ENCODE assay signal across 12 mouse cellular contexts in the genomic region with DNA sequence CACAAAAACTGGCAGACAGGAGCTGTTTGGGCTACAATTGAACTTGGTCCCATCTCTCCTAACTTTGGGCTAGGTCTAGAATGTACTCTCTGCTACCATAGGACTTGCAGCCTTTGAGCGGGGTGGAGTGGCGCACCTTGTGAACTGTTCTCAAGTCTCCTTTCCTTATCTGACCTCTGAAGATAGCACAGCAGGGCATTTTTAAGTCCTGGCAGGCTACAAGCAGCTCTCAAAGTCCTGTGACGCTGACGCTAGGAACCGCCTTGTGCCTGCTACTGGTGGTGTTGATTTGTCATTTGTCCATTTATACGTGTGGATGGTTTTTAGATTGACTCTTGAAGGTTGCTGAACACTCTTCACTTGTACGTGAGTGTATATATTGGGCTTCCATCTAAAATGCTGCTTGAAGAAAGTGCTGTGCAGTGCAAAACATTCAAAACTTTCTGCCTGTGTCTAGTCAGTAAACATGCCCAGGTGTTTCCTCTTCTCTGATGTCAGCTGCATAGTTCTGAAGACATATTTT. TPM values are rescaled to one million over a fixed set of nuclear protein-coding genes. Genes with fewer than 3 reads are reported as not detected.
DNase-seq lines count a peak whose midpoint lies in the region; ATAC-seq and TF ChIP-seq lines count a peak whose summit lies in the region.
"Had no signal": no experiment of that assay in that cellular context is flagged by ENCODE, and none has a peak within 500 bp of the region (broad histone marks: within the 10 kb centered on the region; RNA-seq: fewer than 3 reads in every experiment).

No protein-coding gene starts in this region.

- H3K27me3 ChIP-seq in heart, embryonic 16.5 days (ENCODE audit: control insufficient read depth, insufficient read depth, low read length): no peaks in the 10 kb centered on the region
- H3K27me3 ChIP-seq in heart, embryonic 11.5 days (ENCODE audit: control insufficient read depth, insufficient read depth, low read length): no peaks in the 10 kb centered on the region
- no peaks in the 10 kb centered on the region for H3K27me3 ChIP-seq in kidney, postnatal 0 days (ENCODE audit: insufficient read depth, low read length)
- H3K27me3 ChIP-seq in stomach, embryonic 14.5 days (ENCODE audit: control insufficient read depth, insufficient read depth, low read length): no peaks in the 10 kb centered on the region
- no peaks in the 10 kb centered on the region for H3K27me3 ChIP-seq in cerebellum, adult 2 months (ENCODE audit: control insufficient read depth, insufficient read depth, low read length)
- no peaks in the 10 kb centered on the region for H3K27me3 ChIP-seq in midbrain, embryonic 13.5 days
- H3K27me3 ChIP-seq: limb, embryonic 13.5 days had no signal

- H3K36me3 ChIP-seq in heart, embryonic 16.5 days (ENCODE audit: control insufficient read depth, insufficient read depth): peaks cover 11% of the 10 kb centered on the region
- H3K36me3 ChIP-seq in heart, embryonic 11.5 days (ENCODE audit: control insufficient read depth, insufficient read depth, low read length): peaks cover 17% of the 10 kb centered on the region
- H3K36me3 ChIP-seq in kidney, postnatal 0 days (ENCODE audit: insufficient read depth, low read length): peaks cover 12% of the 10 kb centered on the region; the same call in 1 of the 2 replicates
- peaks cover 8% of the 10 kb centered on the region; the same call in 1 of the 2 replicates for H3K36me3 ChIP-seq in stomach, embryonic 14.5 days (ENCODE audit: control insufficient read depth, insufficient read depth, low read length)
- H3K36me3 ChIP-seq in midbrain, embryonic 13.5 days: peaks cover 49% of the 10 kb centered on the region

- peaks cover 23% of the 10 kb centered on the region for H3K4me1 ChIP-seq in heart, embryonic 16.5 days (ENCODE audit: control insufficient read depth, insufficient read depth, low read length)
- H3K4me1 ChIP-seq in heart, embryonic 11.5 days (ENCODE audit: control insufficient read depth, insufficient read depth, low read length): peaks cover 17% of the 10 kb centered on the region
- no peaks in the 10 kb centered on the region for H3K4me1 ChIP-seq in kidney, postnatal 0 days (replicated peaks; ENCODE audit: insufficient read depth, low read length)
- H3K4me1 ChIP-seq in stomach, embryonic 14.5 days (ENCODE audit: control insufficient read depth, insufficient read depth, low read length): peaks cover 6% of the 10 kb centered on the region; the same call in 1 of the 2 replicates
- H3K4me1 ChIP-seq in cerebellum, adult 2 months (ENCODE audit: control insufficient read depth, insufficient read depth, low read length): 0 out of 2 replicates have a peak, but pooled peaks cover 3% of the 10 kb centered on the region
- no peaks in the 10 kb centered on the region for H3K4me1 ChIP-seq in midbrain, embryonic 13.5 days (replicated peaks)
- H3K4me1 ChIP-seq: limb, embryonic 13.5 days had no signal

- H3K9ac ChIP-seq in heart, embryonic 16.5 days (ENCODE audit: low read length): peak overlapping the region; percentile 28; the same call in 1 of the 2 replicates
- no peak overlapping the region for H3K9ac ChIP-seq in heart, embryonic 11.5 days (ENCODE audit: low read depth, low read length)
- H3K9ac ChIP-seq in kidney, postnatal 0 days (ENCODE audit: low read depth, low read length): 0 out of 2 replicates have a peak overlapping the region, but pooled peaks have one; percentile 8
- H3K9ac ChIP-seq in stomach, embryonic 14.5 days (replicated peaks; ENCODE audit: low read depth, low read length): no peak overlapping the region
- no peak overlapping the region for H3K9ac ChIP-seq in midbrain, embryonic 13.5 days (replicated peaks)
- H3K9ac ChIP-seq: limb, embryonic 13.5 days had no signal

- DNase-seq in R1 (ENCODE audit: low read depth, low spot score): peak; percentile 30
- peak; percentile 34 for DNase-seq in kidney, postnatal 0 days (ENCODE audit: low spot score)
- no peak for DNase-seq in cerebellum, adult 2 months
- no peak for DNase-seq in cerebellum, postnatal 25 days
- DNase-seq: adrenal gland, postnatal 25 days had no signal

- ATAC-seq in heart, embryonic 16.5 days (replicated peaks; ENCODE audit: extremely low read depth, insufficient read depth, low FRiP score): peak; percentile 29; the same call in 1 of the 2 replicates
- ATAC-seq in heart, embryonic 11.5 days (replicated peaks; ENCODE audit: insufficient number of reproducible peaks, low FRiP score, low TSS enrichment): no peak
- ATAC-seq in kidney, postnatal 0 days (replicated peaks; ENCODE audit: low FRiP score, low read depth): no peak
- ATAC-seq in stomach, embryonic 14.5 days (ENCODE audit: insufficient number of reproducible peaks, insufficient read depth, low FRiP score, low read depth): no peak
- no peak for ATAC-seq in midbrain, embryonic 13.5 days

- peak overlapping the region; percentile 81 for H3K27ac ChIP-seq in heart, embryonic 16.5 days (ENCODE audit: low read length)
- H3K27ac ChIP-seq in heart, embryonic 11.5 days (ENCODE audit: low read depth, low read length): no peak overlapping the region
- peak overlapping the region; percentile 64 for H3K27ac ChIP-seq in kidney, postnatal 0 days
- 0 out of 2 replicates have a peak overlapping the region, but pooled peaks have one; percentile 3 for H3K27ac ChIP-seq in stomach, embryonic 14.5 days (ENCODE audit: low read length)
- H3K27ac ChIP-seq in cerebellum, adult 2 months (ENCODE audit: insufficient read depth, low read length): no peak overlapping the region
- no peak overlapping the region for H3K27ac ChIP-seq in midbrain, embryonic 13.5 days
- H3K27ac ChIP-seq: limb, embryonic 13.5 days had no signal

- no peak for TF ChIP-seq POLR2A in cerebellum, adult 2 months (IDR thresholded peaks at IDR 0.05; ENCODE audit: borderline replicate concordance, insufficient read depth, low read length)

- no peaks in the 10 kb centered on the region for H3K9me3 ChIP-seq in heart, embryonic 16.5 days (replicated peaks; ENCODE audit: control insufficient read depth, low read length)
- H3K9me3 ChIP-seq in heart, embryonic 11.5 days (replicated peaks; ENCODE audit: control insufficient read depth, low read length): no peaks in the 10 kb centered on the region
- no peaks in the 10 kb centered on the region for H3K9me3 ChIP-seq in kidney, postnatal 0 days (replicated peaks; ENCODE audit: low read length)
- no peaks in the 10 kb centered on the region for H3K9me3 ChIP-seq in stomach, embryonic 14.5 days (ENCODE audit: control insufficient read depth, low read depth, low read length)
- H3K9me3 ChIP-seq in midbrain, embryonic 13.5 days: no peaks in the 10 kb centered on the region
- H3K9me3 ChIP-seq: G1E; limb, embryonic 13.5 days had no signal

- WGBS in heart, embryonic 16.5 days: 38% methylated on average over 7 of the region's 7 CpGs
- 42% methylated on average over 7 of the region's 7 CpGs for WGBS in heart, embryonic 11.5 days (ENCODE audit: insufficient replicate concordance)
- 84% methylated on average over 7 of the region's 7 CpGs for WGBS in kidney, postnatal 0 days
- 78% methylated on average over 7 of the region's 7 CpGs for WGBS in stomach, embryonic 14.5 days
- 78% methylated on average over 7 of the region's 7 CpGs for WGBS in cerebellum, adult 2 months
- 91% methylated on average over 7 of the region's 7 CpGs for WGBS in midbrain, embryonic 13.5 days

- H3K4me3 ChIP-seq in heart, embryonic 16.5 days (ENCODE audit: low read length): no peak overlapping the region
- no peak overlapping the region for H3K4me3 ChIP-seq in heart, embryonic 11.5 days (ENCODE audit: low read depth, low read length)
- no peak overlapping the region for H3K4me3 ChIP-seq in kidney, postnatal 0 days (replicated peaks; ENCODE audit: low read depth, low read length)
- no peak overlapping the region for H3K4me3 ChIP-seq in stomach, embryonic 14.5 days (ENCODE audit: low read depth, low read length)
- no peak overlapping the region for H3K4me3 ChIP-seq in cerebellum, adult 2 months (replicated peaks; ENCODE audit: insufficient read depth, low read depth, low read length)
- no peak overlapping the region for H3K4me3 ChIP-seq in midbrain, embryonic 13.5 days (replicated peaks)
- H3K4me3 ChIP-seq: limb, embryonic 13.5 days had no signal

- H3K4me2 ChIP-seq in heart, embryonic 16.5 days (ENCODE audit: low read depth, low read length): no peak overlapping the region
- no peak overlapping the region for H3K4me2 ChIP-seq in heart, embryonic 11.5 days
- no peak overlapping the region for H3K4me2 ChIP-seq in kidney, postnatal 0 days (ENCODE audit: low read length)
- H3K4me2 ChIP-seq in stomach, embryonic 14.5 days (replicated peaks; ENCODE audit: low read depth, low read length): no peak overlapping the region
- H3K4me2 ChIP-seq in midbrain, embryonic 13.5 days (replicated peaks): no peak overlapping the region
- H3K4me2 ChIP-seq: limb, embryonic 13.5 days; midbrain, embryonic 11.5 days had no signal

- TF ChIP-seq CTCF in kidney, postnatal 0 days (IDR thresholded peaks at IDR 0.05; ENCODE audit: low read depth): no peak
- no peak for TF ChIP-seq CTCF in cerebellum, adult 2 months (IDR thresholded peaks at IDR 0.05; ENCODE audit: borderline replicate concordance, insufficient read depth, low read depth, low read length)

RNA-seq across cellular contexts. Expression of a gene that starts 13.9 kb away (rescaled TPM):
- 54.3 and 54.9 TPM in 2 replicates for polyA plus RNA-seq in heart, embryonic 16.5 days (2015; fragmentation: Nextera tagmentation; extraction: Ambion mirVana)
- polyA plus RNA-seq in heart, embryonic 11.5 days (2014; fragmentation: Nextera tagmentation; extraction: Ambion mirVana): 87.0 and 93.6 TPM in 2 replicates
- polyA plus RNA-seq in kidney, postnatal 0 days (2015; fragmentation: Nextera tagmentation; extraction: Ambion mirVana): 116 and 126 TPM in 2 replicates
- 89.6 and 105 TPM in 2 replicates for polyA plus RNA-seq in stomach, embryonic 14.5 days (2014; fragmentation: Nextera tagmentation; extraction: Ambion mirVana)
- polyA plus RNA-seq in cerebellum, adult 2 months (2012; rRNA removed): 87.2 and 90.3 TPM in 2 replicates
- 114 and 116 TPM in 2 replicates for polyA plus RNA-seq in midbrain, embryonic 13.5 days (2015; fragmentation: Nextera tagmentation; extraction: Ambion mirVana)

Comparison
In these comparisons a context has a peak if more than half of its experiments do, and no peak if none do; other contexts are left out.
1. H3K27ac ChIP-seq: peak in heart, embryonic 16.5 days (single experiment), kidney, postnatal 0 days (single experiment) and stomach, embryonic 14.5 days (single experiment); none in heart, embryonic 11.5 days (single experiment), cerebellum, adult 2 months (single experiment) and midbrain, embryonic 13.5 days (single experiment).
2. H3K9ac ChIP-seq: peak in heart, embryonic 16.5 days (single experiment) and kidney, postnatal 0 days (single experiment); none in heart, embryonic 11.5 days (single experiment), stomach, embryonic 14.5 days (single experiment) and midbrain, embryonic 13.5 days (single experiment).
3. DNase-seq: peak in R1 (single experiment) and kidney, postnatal 0 days (single experiment); none in cerebellum, adult 2 months (0 of 2) and cerebellum, postnatal 25 days (0 of 2).